Mouse (Mus musculus) testis, adult 2 months (tissue): ENCODE data around the gene Kdm5a.

Experiments
- CTCF ChIP-seq: fragments of 200-500 bp; IDR thresholded peaks from 2 replicates; pipeline ENCODE4 v1.5.1; 2012; ENCODE audit warnings: low read depth, mild to moderate bottlenecking, inconsistent platforms, low read length, moderate library complexity; ENCODE audit not compliant: control insufficient read depth, insufficient read depth, insufficient replicate concordance
- POLR2A ChIP-seq: fragments of 200-500 bp; IDR thresholded peaks from 2 replicates; pipeline ENCODE4 v1.6.1; 2012; ENCODE audit warnings: low read depth, mild to moderate bottlenecking, inconsistent platforms, low read length, moderate library complexity; ENCODE audit not compliant: control insufficient read depth

- TF ChIP-seq CTCF (no peak), POLR2A (peak; percentile 98)
These were observed at the start of gene Kdm5a, which contains the start of gene Ccdc77 for GRCm38 (mm10) chr6:120363688-120364522.
